Mouse (Mus musculus) gastrocnemius, adult 2 months (tissue): ENCODE measurements around the gene Clec3b. TPM values are rescaled to one million over a fixed set of nuclear protein-coding genes. Genes with fewer than 3 reads are reported as not detected.

Experiments
- DNase-seq: peaks from one replicate; pipeline ENCODE4 v3.0.0; 2022
- H3K27ac ChIP-seq: fragments of 200-600 bp; 2 replicates; pipeline ENCODE4 v1.8.1; 2022; ENCODE audit warnings: mild to moderate bottlenecking
- H3K4me3 ChIP-seq: fragments of 200-600 bp; 2 replicates; pipeline ENCODE4 v1.8.1; 2022; ENCODE audit warnings: mild to moderate bottlenecking, moderate library complexity
- CTCF ChIP-seq: fragments of 200-600 bp; IDR thresholded peaks from 2 replicates; pipeline ENCODE4 v1.8.1; 2022; ENCODE audit warnings: antibody characterized with exemption, mild to moderate bottlenecking, moderate library complexity
- intact Hi-C: fragments of 180-260 bp; cut with DNase I; formaldehyde crosslinking; loops from one replicate; pipeline ENCODE4 v1.15.1; 2025
- long read RNA-seq, 2 experiments: library from polyadenylated mRNA; stranded (forward); transcript quantifications; one replicate each; pipeline ENCODE4 v2.0.0; 2021
- total RNA-seq, 2 experiments: library from RNA; stranded (reverse); gene quantifications; 2 replicates each; pipeline ENCODE4 v1.2.3; 2021

The Clec3b gene
- total RNA-seq = 10 to 100 TPM; 33.5 to 50.2 TPM
- long read RNA-seq, experiment 1, transcript Clec3b-201 (3 exons, 992 nt) = major isoform, 7 of 7 reads
- long read RNA-seq, experiment 1, partial matches to known transcripts = 0 of 7 reads
- long read RNA-seq, experiment 1, other reads (novel, unspliced or antisense) = 0 of 7 reads
- long read RNA-seq, experiment 2, transcript Clec3b-201 (3 exons, 992 nt) = major isoform, 7 of 8 reads
- long read RNA-seq, experiment 2, partial matches to known transcripts = 0 of 8 reads
- long read RNA-seq, experiment 2, other reads (novel, unspliced or antisense) = 1 of 8 reads

GRCm38 (mm10) chr9:123150241-123151020 lies at the start of gene Clec3b:
Gene Clec3b (plus strand): TSS chr9:123150946.
- peak within 1 kb of the TSS; percentile 64 for H3K4me3 ChIP-seq
- intact Hi-C loops = no loop called here
- TF ChIP-seq CTCF = no peak

GRCm38 (mm10) chr9:123103425-123103824 lies 47.3 kb upstream of the Clec3b start:
- intact Hi-C loops = no loop called here
- Histone ChIP-seq H3K27ac (no peak overlapping the region), H3K4me3 (no peak overlapping the region)
- DNase-seq = no peak
- no peak for TF ChIP-seq CTCF

More at GRCm38 (mm10) chr9:123150241-123151020, at the start of gene Clec3b:
- peak; percentile 81 for DNase-seq
- peak within 1 kb of the TSS; percentile 86 for H3K27ac ChIP-seq

- TF ChIP-seq CTCF = no peak
- no peak overlapping the region for H3K27ac ChIP-seq
- H3K4me3 ChIP-seq = no peak overlapping the region
- DNase-seq = no peak
- intact Hi-C loops = no loop called here
These were observed 46.4 kb upstream of the Clec3b start for GRCm38 (mm10) chr9:123104362-123104761.

- no peak for DNase-seq
- Histone ChIP-seq H3K4me3 (no peak overlapping the region), H3K27ac (no peak overlapping the region)
- intact Hi-C loops = no loop called here
- no peak for TF ChIP-seq CTCF
These were observed 43.6 kb upstream of the Clec3b start for GRCm38 (mm10) chr9:123107186-123107585.

- DNase-seq = no peak
- Histone ChIP-seq H3K4me3 (no peak overlapping the region), H3K27ac (peak overlapping the region; percentile 41; the same call in 1 of the 2 replicates)
- no peak for TF ChIP-seq CTCF
- intact Hi-C loops = no loop called here
These were observed 41.6 kb upstream of the Clec3b start for GRCm38 (mm10) chr9:123109188-123109587.

GRCm38 (mm10) chr9:123111751-123112221 lies 39.0 kb upstream of the Clec3b start:
- no peak for TF ChIP-seq CTCF
- H3K4me3 ChIP-seq = peak overlapping the region; percentile 97
- 0 out of 2 replicates have a peak overlapping the region, but pooled peaks have one; percentile 98 for H3K27ac ChIP-seq
- intact Hi-C loops = loop anchor here (5.0 to 10.0 kb wide), 3 partner anchors 146 to 253 kb away; partner anchors contain the start of genes Lars2 and Zfp445
- DNase-seq = no peak

GRCm38 (mm10) chr9:123112805-123113521 lies 37.8 kb upstream of the Clec3b start, which contains the start of the genes Zdhhc3 and Exosc7:
Gene Zdhhc3 (minus strand): TSS chr9:123113205.
Gene Exosc7 (plus strand): TSS chr9:123113215.
- no peak for TF ChIP-seq CTCF
- peak within 1 kb of the TSS; percentile 97 for H3K4me3 ChIP-seq
- intact Hi-C loops = loop anchor here (5.0 to 10.0 kb wide), 3 partner anchors 144 to 252 kb away; partner anchors contain the start of genes Lars2 and Zfp445
- DNase-seq = peak; percentile 92
- peak within 1 kb of the TSS; percentile 98 for H3K27ac ChIP-seq

GRCm38 (mm10) chr9:123113931-123114330 lies 36.8 kb upstream of the Clec3b start:
- no peak for DNase-seq
- no peak for TF ChIP-seq CTCF
- intact Hi-C loops = loop anchor here (5.0 to 10.0 kb wide), 3 partner anchors 143 to 251 kb away; partner anchors contain the start of genes Lars2 and Zfp445
- H3K4me3 ChIP-seq = peak overlapping the region; percentile 97
- peak overlapping the region; percentile 98; the same call in 1 of the 2 replicates for H3K27ac ChIP-seq

GRCm38 (mm10) chr9:123115566-123115965 lies 35.2 kb upstream of the Clec3b start:
- no peak overlapping the region for H3K27ac ChIP-seq
- no peak overlapping the region for H3K4me3 ChIP-seq
- TF ChIP-seq CTCF = no peak
- intact Hi-C loops = loop anchor here (5.0 to 10.0 kb wide), 3 partner anchors 163 to 251 kb away; partner anchors contain the start of genes 1110059G10Rik, Kif15, Lars2 and Zfp445
- DNase-seq = no peak

- intact Hi-C loops = no loop called here
- no peak for TF ChIP-seq CTCF
These were observed 27.7 kb upstream of the Clec3b start for GRCm38 (mm10) chr9:123123017-123123416.

GRCm38 (mm10) chr9:123123571-123124412 lies 27.0 kb upstream of the Clec3b start:
- peak; percentile 37 for DNase-seq
- H3K4me3 ChIP-seq = no peak overlapping the region
- TF ChIP-seq CTCF = peak; percentile 86
- intact Hi-C loops = no loop called here
- H3K27ac ChIP-seq = peak overlapping the region; percentile 73

More at GRCm38 (mm10) chr9:123123017-123123416, 27.7 kb upstream of the Clec3b start:
- no peak for DNase-seq
- H3K4me3 ChIP-seq = no peak overlapping the region
- 0 out of 2 replicates have a peak overlapping the region, but pooled peaks have one; percentile 13 for H3K27ac ChIP-seq
